20 mouse cellular contexts compared by ENCODE assay signal in genomic region chr2:153670111-153670510, GRCm38 (mm10). TPM values are rescaled to one million over a fixed set of nuclear protein-coding genes. Genes with fewer than 3 reads are reported as not detected.
DNase-seq lines count a peak whose midpoint lies in the region; ATAC-seq lines count a peak whose summit lies in the region.
"Had no signal": no experiment of that assay in that cellular context is flagged by ENCODE, and none has a peak within 500 bp of the region (broad histone marks: within the 10 kb centered on the region; RNA-seq: fewer than 3 reads in every experiment).

No protein-coding gene starts in this region.

- no peak overlapping the region for H3K9ac ChIP-seq in embryonic facial prominence, embryonic 13.5 days
- H3K9ac ChIP-seq: embryonic facial prominence, embryonic 15.5 days; hindbrain, embryonic 15.5 days; limb, embryonic 13.5 days had no signal

- peaks cover 31% of the 10 kb centered on the region for H3K36me3 ChIP-seq in embryonic facial prominence, embryonic 13.5 days
- H3K36me3 ChIP-seq in embryonic facial prominence, embryonic 10.5 days (replicated peaks), result peaks cover 76% of the 10 kb centered on the region
- H3K36me3 ChIP-seq: hindbrain, embryonic 15.5 days had no signal

- H3K27ac ChIP-seq in embryonic facial prominence, embryonic 13.5 days, result no peak overlapping the region
- H3K27ac ChIP-seq in embryonic facial prominence, embryonic 10.5 days (replicated peaks), result no peak overlapping the region
- H3K27ac ChIP-seq: embryonic facial prominence, embryonic 15.5 days; heart, adult 2 months; hindbrain, embryonic 15.5 days; kidney, postnatal 0 days; limb, embryonic 13.5 days; midbrain, embryonic 10.5 days; stomach, postnatal 0 days had no signal

- H3K27me3 ChIP-seq in embryonic facial prominence, embryonic 13.5 days, result no peaks in the 10 kb centered on the region
- H3K27me3 ChIP-seq in embryonic facial prominence, embryonic 10.5 days (replicated peaks; ENCODE audit: low read depth, poor library complexity, severe bottlenecking), result no peaks in the 10 kb centered on the region
- H3K27me3 ChIP-seq: embryonic facial prominence, embryonic 15.5 days; hindbrain, embryonic 15.5 days; limb, embryonic 13.5 days had no signal

- 65% methylated on average over 5 of the region's 5 CpGs for WGBS in embryonic facial prominence, embryonic 13.5 days
- WGBS in embryonic facial prominence, embryonic 10.5 days, result 89% methylated on average over 5 of the region's 5 CpGs

- no peak overlapping the region for H3K4me2 ChIP-seq in embryonic facial prominence, embryonic 13.5 days
- H3K4me2 ChIP-seq: embryonic facial prominence, embryonic 15.5 days; hindbrain, embryonic 15.5 days; limb, embryonic 13.5 days had no signal

- DNase-seq in embryonic facial prominence, embryonic 10.5 days (ENCODE audit: low spot score), result no peak
- peak; percentile 39 for DNase-seq in left cerebral cortex, postnatal 4 days
- DNase-seq in left cerebral cortex, adult 18-20 months (ENCODE audit: low spot score in 2 of 2), result no peak
- DNase-seq in right cerebral cortex, postnatal 4 days, result peak; percentile 13
- DNase-seq in right cerebral cortex, postnatal 36 days (ENCODE audit: low spot score in 2 of 2), result no peak
- no peak for DNase-seq in embryo, embryonic 9.5 days (ENCODE audit: extremely low spot score)
- DNase-seq: gastrocnemius, postnatal 14 days; heart, adult 2 months; kidney, adult 11 months; lung, adult 2 months; lung, postnatal 4 days had no signal

- H3K9me3 ChIP-seq in embryonic facial prominence, embryonic 13.5 days, result no peaks in the 10 kb centered on the region
- H3K9me3 ChIP-seq in embryonic facial prominence, embryonic 10.5 days, result no peaks in the 10 kb centered on the region
- H3K9me3 ChIP-seq: embryonic facial prominence, embryonic 15.5 days; hindbrain, embryonic 15.5 days; limb, embryonic 13.5 days; midbrain, embryonic 10.5 days had no signal

- intact Hi-C loops in left cerebral cortex, postnatal 4 days (cut with DNase I), result loop anchor here (5.0 kb wide), 1 partner anchor 282 kb away; no protein-coding TSS in a partner anchor

- no peak overlapping the region for H3K4me3 ChIP-seq in embryonic facial prominence, embryonic 13.5 days
- H3K4me3 ChIP-seq in embryonic facial prominence, embryonic 10.5 days, result no peak overlapping the region
- H3K4me3 ChIP-seq: embryonic facial prominence, embryonic 15.5 days; heart, adult 2 months; hindbrain, embryonic 15.5 days; limb, embryonic 13.5 days; midbrain, embryonic 10.5 days; myocyte had no signal

- H3K4me1 ChIP-seq in embryonic facial prominence, embryonic 13.5 days, result no peaks in the 10 kb centered on the region
- no peaks in the 10 kb centered on the region for H3K4me1 ChIP-seq in embryonic facial prominence, embryonic 10.5 days
- H3K4me1 ChIP-seq: embryonic facial prominence, embryonic 15.5 days; hindbrain, embryonic 15.5 days; limb, embryonic 13.5 days; midbrain, embryonic 10.5 days had no signal

- ATAC-seq in embryonic facial prominence, embryonic 13.5 days (ENCODE audit: insufficient number of reproducible peaks, insufficient read depth, low FRiP score, low TSS enrichment, low read depth), result peak; percentile 39; the same call in 1 of the 2 replicates

RNA-seq across cellular contexts. Expression of gene Dnmt3b, which starts 20.9 kb away (rescaled TPM):
- polyA plus RNA-seq in embryonic facial prominence, embryonic 13.5 days (2015; fragmentation: Nextera tagmentation; extraction: Ambion mirVana), result 10.2 and 10.7 TPM in 2 replicates
- 26.5 and 30.2 TPM in 2 replicates for polyA plus RNA-seq in embryonic facial prominence, embryonic 10.5 days (2016; fragmentation: Nextera tagmentation; extraction: Ambion mirVana)
- 1 to 10 TPM; 2.8 to 4.0 TPM for total RNA-seq in left cerebral cortex, postnatal 4 days (2021)
- total RNA-seq in left cerebral cortex, adult 18-20 months (2021), result under 1 TPM; 0.47 to 0.58 TPM

RNA-seq across cellular contexts. Expression of gene Dnmt3c, which starts 26.3 kb away (rescaled TPM):
- not detected in 2 replicates for polyA plus RNA-seq in embryonic facial prominence, embryonic 13.5 days (2015; fragmentation: Nextera tagmentation; extraction: Ambion mirVana)
- not detected in 2 replicates for polyA plus RNA-seq in embryonic facial prominence, embryonic 10.5 days (2016; fragmentation: Nextera tagmentation; extraction: Ambion mirVana)
- total RNA-seq in left cerebral cortex, postnatal 4 days (2021), result not detected
- not detected for total RNA-seq in left cerebral cortex, adult 18-20 months (2021)
- total RNA-seq: gastrocnemius, postnatal 14 days; heart, adult 2 months had no signal
- polyA plus RNA-seq: embryonic facial prominence, embryonic 15.5 days; forebrain, embryonic 11.5 days; heart, adult 2 months; kidney, postnatal 0 days; limb, embryonic 13.5 days; myocyte; stomach, postnatal 0 days had no signal

RNA-seq across cellular contexts. Expression of gene Commd7, which starts 37.5 kb away (rescaled TPM):
- 74.6 and 82.1 TPM in 2 replicates for polyA plus RNA-seq in embryonic facial prominence, embryonic 13.5 days (2015; fragmentation: Nextera tagmentation; extraction: Ambion mirVana)
- polyA plus RNA-seq in embryonic facial prominence, embryonic 10.5 days (2016; fragmentation: Nextera tagmentation; extraction: Ambion mirVana), result 72.2 and 74.3 TPM in 2 replicates
- 10 to 100 TPM; 48.2 to 50.9 TPM for total RNA-seq in left cerebral cortex, postnatal 4 days (2021)
- total RNA-seq in left cerebral cortex, adult 18-20 months (2021), result 10 to 100 TPM; 28.7 to 30.3 TPM

Comparison
In these comparisons a context has a peak if more than half of its experiments do, and no peak if none do; other contexts are left out.
1. DNase-seq: peak in left cerebral cortex, postnatal 4 days (single experiment) and right cerebral cortex, postnatal 4 days (single experiment); none in embryonic facial prominence, embryonic 10.5 days (single experiment), left cerebral cortex, adult 18-20 months (0 of 2), right cerebral cortex, postnatal 36 days (0 of 2) and embryo, embryonic 9.5 days (single experiment).